ENCODE assay signal across 1 mouse cellular context in the genomic region with DNA sequence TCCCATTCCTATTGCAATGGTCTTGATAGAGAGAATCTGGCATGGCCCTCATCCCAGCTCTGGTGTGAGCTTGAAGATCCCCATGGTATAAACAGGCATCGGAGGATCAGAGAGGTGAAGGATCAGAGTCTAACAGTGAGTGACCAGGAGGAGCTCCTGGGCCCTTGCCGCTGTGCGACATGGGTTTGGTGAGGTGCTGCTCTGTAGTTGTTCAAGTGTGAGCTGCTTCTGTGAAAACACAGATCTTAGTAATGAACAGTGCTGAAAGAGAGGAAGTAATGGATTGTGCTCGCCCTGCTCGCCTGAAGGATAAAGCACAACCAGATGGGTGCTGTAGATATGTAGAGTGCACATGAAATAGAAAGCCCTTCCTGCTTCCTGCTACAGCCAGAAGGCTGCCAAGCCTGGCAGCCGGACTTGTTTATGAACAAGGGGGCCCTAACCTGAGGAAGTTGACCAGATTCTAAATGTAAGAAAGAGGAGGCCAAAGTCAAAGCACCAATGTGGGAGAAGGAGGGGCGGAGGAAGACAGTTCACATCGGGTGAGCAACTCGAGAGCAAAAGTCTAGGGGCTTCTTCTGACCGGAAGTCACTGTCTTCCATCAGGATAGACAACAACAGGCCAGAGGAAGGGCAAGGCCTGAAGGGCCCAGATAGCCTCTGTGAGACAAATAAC.
TF ChIP-seq lines count a peak whose summit lies in the region.

No protein-coding gene starts in this region.

TF ChIP-seq in MEL, 35 proteins besides CTCF, POLR2A, EP300 and RAD21 (continued from another document):
- TF ChIP-seq ZC3H11A (IDR thresholded peaks at IDR 0.05; ENCODE audit: low read depth, low read length) (no peak), GATA1 (IDR thresholded peaks at IDR 0.05; ENCODE audit: low read depth, low read length) (peak; percentile 92), POLR2AphosphoS5 (IDR thresholded peaks at IDR 0.05; ENCODE audit: borderline replicate concordance, low read depth, low read length) (no peak), TCF12 (IDR thresholded peaks at IDR 0.05; ENCODE audit: low read depth, low read length) (peak; percentile 85), ELF1 (IDR thresholded peaks at IDR 0.05; ENCODE audit: low read depth, low read length) (peak; percentile 82), JUND (IDR thresholded peaks at IDR 0.05; ENCODE audit: low read depth, low read length) (no peak), MAX (IDR thresholded peaks at IDR 0.05; ENCODE audit: low read length) (no peak; the same call in 1 of the 2 replicates), POLR2AphosphoS2 (IDR thresholded peaks at IDR 0.05; ENCODE audit: low read length) (no peak), CHD2 (IDR thresholded peaks at IDR 0.05; ENCODE audit: low read length) (no peak), E2F4 (IDR thresholded peaks at IDR 0.05; ENCODE audit: borderline replicate concordance, low read depth, low read length) (no peak), TAL1 (IDR thresholded peaks at IDR 0.05; ENCODE audit: low read length) (peak; percentile 96), TBP (IDR thresholded peaks at IDR 0.05; ENCODE audit: low read depth, low read length) (0 out of 2 replicates have a peak, but pooled peaks have one; percentile 49), KAT2A (conservative IDR thresholded peaks at IDR 0.05; ENCODE audit: low read depth, low read length) (no peak)
